Mouse (Mus musculus): ENCODE results near the gene Olfr45. TPM values are rescaled to one million over a fixed set of nuclear protein-coding genes. Genes with fewer than 3 reads are reported as not detected.
"Not testable (repeated sequence)": the region's sequence is repeated elsewhere in the genome, so short reads cannot be mapped to it uniquely, and the experiment has no call there.

Gene Olfr45
- polyA plus RNA-seq (2015; fragmentation: Nextera tagmentation; extraction: Ambion mirVana): not detected in 2 replicates

- Histone ChIP-seq H3K9me3 (replicated peaks) (no peaks in the 10 kb centered on the region), H3K4me1 (no peaks in the 10 kb centered on the region), H3K27ac (replicated peaks) (no peak within 1 kb of the TSS), H3K4me2 (replicated peaks) (no peak within 1 kb of the TSS), H3K9ac (no peak within 1 kb of the TSS), H3K27me3 (no peaks in the 10 kb centered on the region), H3K36me3 (no peaks in the 10 kb centered on the region), H3K4me3 (replicated peaks) (no peak within 1 kb of the TSS)
- WGBS: 84% methylated on average over 1 of the region's 1 CpGs
- no peak for ATAC-seq (ENCODE audit: insufficient number of reproducible peaks, low FRiP score, low TSS enrichment, low read depth)
Measured at GRCm38 (mm10) chr7:140681651-140682050, at the start of gene Olfr45. TSS of gene Olfr45 (plus strand) at chr7:140681951.

- Histone ChIP-seq H3K4me2 (replicated peaks) (no peak within 1 kb of the TSS), H3K9me3 (replicated peaks) (no peaks in the 10 kb centered on the region), H3K36me3 (no peaks in the 10 kb centered on the region), H3K27ac (replicated peaks) (no peak within 1 kb of the TSS), H3K9ac (no peak within 1 kb of the TSS), H3K4me3 (replicated peaks) (no peak within 1 kb of the TSS), H3K27me3 (no peaks in the 10 kb centered on the region), H3K4me1 (no peaks in the 10 kb centered on the region)
- whole genome bisulfite sequencing: 76% methylated on average over 1 of the region's 1 CpGs
- no peak for ATAC-seq (ENCODE audit: insufficient number of reproducible peaks, low FRiP score, low TSS enrichment, low read depth)
Measured at GRCm38 (mm10) chr7:140646152-140646551, 35.6 kb upstream of the Olfr45 start, which contains the start of gene Olfr53. TSS of gene Olfr53 (plus strand) at chr7:140646452.

- no peaks in the 10 kb centered on the region for H3K36me3 ChIP-seq
- H3K27ac ChIP-seq (replicated peaks): no peak within 1 kb of the TSS
- H3K9me3 ChIP-seq (replicated peaks): no peaks in the 10 kb centered on the region
- WGBS: 65% methylated on average over 4 of the region's 4 CpGs
- H3K4me3 ChIP-seq (replicated peaks): no peak within 1 kb of the TSS
- no peaks in the 10 kb centered on the region for H3K4me1 ChIP-seq
- no peak within 1 kb of the TSS for H3K9ac ChIP-seq
- H3K27me3 ChIP-seq: no peaks in the 10 kb centered on the region
- no peak within 1 kb of the TSS for H3K4me2 ChIP-seq (replicated peaks)
- ATAC-seq (ENCODE audit: insufficient number of reproducible peaks, low FRiP score, low TSS enrichment, low read depth): no peak
Measured at GRCm38 (mm10) chr7:140659630-140660029, 22.1 kb upstream of the Olfr45 start, which contains the start of gene Olfr539. TSS of gene Olfr539 (plus strand) at chr7:140659930.

- not testable (repeated sequence) for H3K4me3 ChIP-seq (replicated peaks); ATAC-seq (ENCODE audit: insufficient number of reproducible peaks, low FRiP score, low TSS enrichment, low read depth); H3K36me3 ChIP-seq; H3K27me3 ChIP-seq; H3K9ac ChIP-seq; H3K27ac ChIP-seq (replicated peaks); H3K9me3 ChIP-seq (replicated peaks); H3K4me2 ChIP-seq (replicated peaks); H3K4me1 ChIP-seq
- 83% methylated on average over 3 of the region's 3 CpGs for WGBS
Measured at GRCm38 (mm10) chr7:140670693-140671092, 11.1 kb upstream of the Olfr45 start.

GRCm38 (mm10) chr7:140675863-140676262 is 5.9 kb upstream of the Olfr45 start:
- no peak overlapping the region for H3K4me3 ChIP-seq (replicated peaks)
- H3K4me1 ChIP-seq: no peaks in the 10 kb centered on the region
- no peak for ATAC-seq (ENCODE audit: insufficient number of reproducible peaks, low FRiP score, low TSS enrichment, low read depth)
- H3K4me2 ChIP-seq (replicated peaks): no peak overlapping the region
- WGBS: 6% methylated on average over 5 of the region's 6 CpGs
- H3K27ac ChIP-seq (replicated peaks): no peak overlapping the region
- no peaks in the 10 kb centered on the region for H3K36me3 ChIP-seq
- no peak overlapping the region for H3K9ac ChIP-seq
- H3K9me3 ChIP-seq (replicated peaks): no peaks in the 10 kb centered on the region; the same call in 1 of the 2 replicates
- H3K27me3 ChIP-seq: no peaks in the 10 kb centered on the region

- H3K27me3 ChIP-seq; H3K4me3 ChIP-seq (replicated peaks); ATAC-seq (ENCODE audit: insufficient number of reproducible peaks, low FRiP score, low TSS enrichment, low read depth): not testable (repeated sequence)
Measured at GRCm38 (mm10) chr7:140679591-140679990, 2.2 kb upstream of the Olfr45 start.

GRCm38 (mm10) chr7:140696967-140697366 is 15.2 kb downstream of the Olfr45 start, which contains the start of gene Olfr541:
TSS of gene Olfr541 (plus strand) at chr7:140697267.
- ATAC-seq (ENCODE audit: insufficient number of reproducible peaks, low FRiP score, low TSS enrichment, low read depth): no peak

More at GRCm38 (mm10) chr7:140679591-140679990, 2.2 kb upstream of the Olfr45 start:
- H3K36me3 ChIP-seq; H3K9me3 ChIP-seq (replicated peaks); H3K4me1 ChIP-seq; H3K9ac ChIP-seq; H3K27ac ChIP-seq (replicated peaks); H3K4me2 ChIP-seq (replicated peaks): not testable (repeated sequence)
- 64% methylated on average over 4 of the region's 4 CpGs for WGBS

GRCm38 (mm10) chr7:140706348-140706747 is 24.6 kb downstream of the Olfr45 start:
- H3K4me2 ChIP-seq (replicated peaks): no peak overlapping the region
- H3K4me1 ChIP-seq: no peaks in the 10 kb centered on the region
- H3K9me3 ChIP-seq (replicated peaks): no peaks in the 10 kb centered on the region
- H3K4me3 ChIP-seq (replicated peaks): no peak overlapping the region
- ATAC-seq (ENCODE audit: insufficient number of reproducible peaks, low FRiP score, low TSS enrichment, low read depth): no peak
- H3K27ac ChIP-seq (replicated peaks): no peak overlapping the region
- WGBS: 61% methylated on average over 2 of the region's 2 CpGs
- no peaks in the 10 kb centered on the region for H3K27me3 ChIP-seq
- no peaks in the 10 kb centered on the region for H3K36me3 ChIP-seq
- no peak overlapping the region for H3K9ac ChIP-seq

More at GRCm38 (mm10) chr7:140696967-140697366, 15.2 kb downstream of the Olfr45 start, which contains the start of gene Olfr541:
- H3K9ac ChIP-seq: no peak within 1 kb of the TSS
- no peaks in the 10 kb centered on the region for H3K9me3 ChIP-seq (replicated peaks)
- H3K4me3 ChIP-seq (replicated peaks): no peak within 1 kb of the TSS
- H3K36me3 ChIP-seq: no peaks in the 10 kb centered on the region
- H3K27me3 ChIP-seq: no peaks in the 10 kb centered on the region
- no peaks in the 10 kb centered on the region for H3K4me1 ChIP-seq
- H3K4me2 ChIP-seq (replicated peaks): no peak within 1 kb of the TSS
- no peak within 1 kb of the TSS for H3K27ac ChIP-seq (replicated peaks)

- Histone ChIP-seq H3K36me3 (no peaks in the 10 kb centered on the region), H3K9me3 (replicated peaks) (no peaks in the 10 kb centered on the region), H3K9ac (no peak overlapping the region), H3K4me3 (replicated peaks) (no peak overlapping the region), H3K27me3 (no peaks in the 10 kb centered on the region), H3K4me2 (replicated peaks) (no peak overlapping the region), H3K4me1 (no peaks in the 10 kb centered on the region), H3K27ac (replicated peaks) (no peak overlapping the region)
- ATAC-seq (ENCODE audit: insufficient number of reproducible peaks, low FRiP score, low TSS enrichment, low read depth): no peak
- WGBS: 84% methylated on average over 6 of the region's 6 CpGs
Measured at GRCm38 (mm10) chr7:140707536-140708284, 26.0 kb downstream of the Olfr45 start.

- no peaks in the 10 kb centered on the region for H3K4me1 ChIP-seq
- H3K9ac ChIP-seq: no peak overlapping the region
- no peaks in the 10 kb centered on the region for H3K36me3 ChIP-seq
- H3K4me2 ChIP-seq (replicated peaks): no peak overlapping the region
- no peaks in the 10 kb centered on the region for H3K9me3 ChIP-seq (replicated peaks)
- H3K27me3 ChIP-seq: no peaks in the 10 kb centered on the region
- no peak overlapping the region for H3K4me3 ChIP-seq (replicated peaks)
- H3K27ac ChIP-seq (replicated peaks): no peak overlapping the region
- no peak for ATAC-seq (ENCODE audit: insufficient number of reproducible peaks, low FRiP score, low TSS enrichment, low read depth)
- WGBS: 76% methylated on average over 7 of the region's 7 CpGs
Measured at GRCm38 (mm10) chr7:140717155-140718055, 35.7 kb downstream of the Olfr45 start.

- Histone ChIP-seq H3K9ac (no peak overlapping the region), H3K36me3 (no peaks in the 10 kb centered on the region), H3K27ac (replicated peaks) (no peak overlapping the region), H3K9me3 (replicated peaks) (no peaks in the 10 kb centered on the region), H3K4me1 (no peaks in the 10 kb centered on the region), H3K4me2 (replicated peaks) (no peak overlapping the region), H3K27me3 (no peaks in the 10 kb centered on the region), H3K4me3 (replicated peaks) (no peak overlapping the region)
- 72% methylated on average over 6 of the region's 6 CpGs for WGBS
- ATAC-seq (ENCODE audit: insufficient number of reproducible peaks, low FRiP score, low TSS enrichment, low read depth): no peak
Measured at GRCm38 (mm10) chr7:140721095-140721494, 39.3 kb downstream of the Olfr45 start.
